Mouse (Mus musculus) cerebellum, adult 2 months (tissue): ENCODE measurements around the gene Scml4.

Source experiments
- CTCF ChIP-seq: fragments of 200-500 bp; IDR thresholded peaks from 2 replicates; pipeline ENCODE4 v1.5.1; 2011; ENCODE audit warnings: low read depth, mild to moderate bottlenecking, control low read depth, low read length, moderate library complexity, borderline replicate concordance; ENCODE audit not compliant: insufficient read depth
- POLR2A ChIP-seq: fragments of 200-500 bp; IDR thresholded peaks from 2 replicates; pipeline ENCODE4 v1.6.1; 2011; ENCODE audit warnings: low read length, control low read depth, borderline replicate concordance; ENCODE audit not compliant: insufficient read depth

DNA sequence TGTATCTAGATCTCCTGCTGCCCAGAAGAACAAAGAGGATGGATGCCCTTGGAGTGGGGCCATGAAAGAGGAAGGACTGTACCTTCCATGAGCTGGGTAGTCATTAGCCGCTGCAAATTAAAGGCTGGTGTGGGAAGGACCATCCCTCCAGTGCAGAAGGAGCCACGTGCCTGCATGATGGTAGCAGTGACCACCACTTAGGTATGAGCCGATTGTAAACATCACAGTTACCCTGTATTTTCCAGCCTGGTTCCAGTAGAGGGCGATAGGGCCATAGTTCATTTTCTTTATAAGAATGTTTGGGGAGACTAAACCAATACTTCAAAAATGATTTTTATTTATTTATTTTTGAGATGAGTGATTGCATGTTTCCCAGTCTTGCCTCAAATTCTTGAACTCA lies 27.5 kb upstream of the Scml4 start:
- TF ChIP-seq CTCF (no peak), POLR2A (no peak)
